Mouse (Mus musculus) left cerebral cortex, adult 18-20 months (tissue): ENCODE results near the gene Aif1. TPM values are rescaled to one million over a fixed set of nuclear protein-coding genes. Genes with fewer than 3 reads are reported as not detected.
A peak's percentile ranks its signal among the peaks of the same experiment; 100 is the strongest.

Source experiments
- DNase-seq, 2 experiments: peaks; one replicate each; pipeline ENCODE4 v3.0.0; 2021 to 2022; ENCODE audit warnings: low spot score in 2 of 2, mixed read lengths in 1 of 2
- total RNA-seq, 2 experiments: library from RNA; stranded (reverse); gene quantifications; 2 replicates each; pipeline ENCODE4 v1.2.3; 2021

The Aif1 gene
- total RNA-seq, 2 experiments from 2014 or later = 8.6 to 11.6 TPM

GRCm38 (mm10) chr17:35167794-35168193 is 8.1 kb downstream of the Aif1 start:
- DNase-seq = peak in 1 of 2 experiments; percentile 68

GRCm38 (mm10) chr17:35166352-35167035 is 9.4 kb downstream of the Aif1 start:
- peak; percentile 54 to 73 for DNase-seq

GRCm38 (mm10) chr17:35165451-35166155 is 10.3 kb downstream of the Aif1 start:
- no peak for DNase-seq

DNA sequence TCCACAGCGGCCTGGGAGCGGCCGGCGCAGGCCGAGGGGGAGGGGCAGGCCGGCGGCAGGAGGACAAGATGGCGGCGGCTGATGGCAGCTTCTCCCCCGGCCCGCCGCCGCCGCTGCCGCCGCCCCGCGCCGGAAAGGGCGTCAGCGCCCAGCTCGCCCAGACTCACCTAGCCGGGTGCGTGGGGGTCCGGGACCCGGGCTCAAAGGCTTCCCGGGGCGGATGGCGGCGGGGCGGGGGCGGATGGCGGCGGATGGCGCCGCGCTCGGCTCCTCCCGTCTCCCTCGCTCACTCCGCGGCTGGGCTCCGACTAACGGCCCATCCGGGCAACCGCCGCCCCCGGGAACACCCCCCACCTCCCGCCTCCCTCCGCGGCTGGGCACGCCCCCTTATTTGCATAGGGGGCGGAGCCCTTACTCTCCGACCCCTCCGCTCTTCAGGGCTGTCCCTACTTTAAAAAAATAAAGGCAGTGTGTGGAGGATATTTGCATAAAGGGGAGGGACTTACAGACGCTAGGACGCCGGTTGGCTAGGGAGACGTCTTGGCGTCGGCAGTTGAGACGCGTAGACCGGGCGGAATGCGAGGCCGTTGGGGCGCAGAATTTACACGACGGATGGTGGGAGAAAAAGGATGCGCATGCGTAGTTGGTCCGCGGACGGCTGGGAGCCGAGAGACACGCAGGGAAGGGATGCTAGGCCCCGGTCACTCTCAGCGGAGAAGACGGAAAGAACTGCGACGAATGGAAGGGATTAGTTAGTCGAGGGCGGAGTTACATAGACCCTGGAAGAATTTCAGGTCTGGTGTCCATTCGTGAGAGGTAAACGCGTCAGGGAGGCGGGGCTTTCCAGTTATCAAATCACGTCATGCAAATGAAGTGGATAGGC is 11.1 kb downstream of the Aif1 start, which contains the start of gene Prrc2a:
Gene Prrc2a (minus strand): TSS at position 330 of the 883 bp plus-strand sequence.
- DNase-seq = peak; percentile 98 to 99

- no peak for DNase-seq
Observed at GRCm38 (mm10) chr17:35164218-35164567, 11.7 kb downstream of the Aif1 start.

DNA sequence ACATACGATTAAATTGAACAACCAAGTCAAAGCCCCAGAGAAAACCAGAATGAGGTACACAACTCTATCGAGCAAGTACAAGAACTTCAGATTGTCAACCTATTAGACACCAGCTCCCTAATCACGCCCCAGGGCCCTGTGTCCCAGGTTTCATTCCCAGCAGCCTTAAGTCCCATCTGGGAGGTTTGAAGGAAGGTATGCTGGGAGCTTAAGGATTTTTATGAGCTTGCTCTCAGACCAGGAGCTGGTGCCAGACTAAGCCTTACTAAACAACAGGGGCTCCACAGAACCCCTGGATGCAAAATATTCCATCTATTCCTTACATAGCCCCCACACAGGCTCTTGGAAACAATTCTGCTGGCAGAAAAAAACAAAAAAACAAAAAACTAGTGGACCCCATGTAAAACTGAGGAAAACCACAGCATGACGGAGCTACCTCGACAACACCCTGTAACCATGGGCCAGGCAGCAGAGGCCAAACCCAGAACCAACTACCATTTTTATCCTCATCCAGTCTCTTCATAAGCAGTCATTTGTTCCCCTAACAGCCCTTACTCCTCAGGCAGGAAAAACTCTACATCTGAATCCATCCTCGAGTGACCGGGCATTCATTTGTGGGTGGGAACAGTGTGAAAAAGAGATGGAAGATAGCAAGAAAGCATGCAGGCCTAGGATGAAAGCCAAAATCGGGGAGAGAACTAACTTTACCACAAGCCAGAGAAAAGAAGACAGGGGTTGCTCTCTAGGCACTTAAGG is 12.4 kb downstream of the Aif1 start:
- peak in 1 of 2 experiments; percentile 42 for DNase-seq

DNA sequence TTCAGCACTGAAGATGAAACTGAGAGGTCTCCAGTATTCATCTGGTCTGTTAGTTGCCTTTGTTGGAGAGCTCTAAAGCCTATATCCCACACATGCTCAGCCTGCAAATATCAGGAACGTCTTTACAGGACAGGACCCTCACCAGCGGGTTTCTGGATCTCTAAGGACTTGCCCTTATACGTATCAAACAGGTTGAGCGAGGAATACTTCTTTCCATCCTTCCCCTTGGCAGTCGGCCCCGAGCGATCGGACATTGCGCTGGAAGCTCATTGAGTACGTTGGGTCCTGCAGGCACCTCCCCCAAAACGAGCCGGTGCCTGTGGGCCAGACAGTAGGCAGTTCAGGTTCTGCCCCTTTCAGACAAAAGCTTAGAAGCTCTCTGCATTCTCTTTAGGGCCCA is 13.1 kb downstream of the Aif1 start:
- no peak for DNase-seq

DNA sequence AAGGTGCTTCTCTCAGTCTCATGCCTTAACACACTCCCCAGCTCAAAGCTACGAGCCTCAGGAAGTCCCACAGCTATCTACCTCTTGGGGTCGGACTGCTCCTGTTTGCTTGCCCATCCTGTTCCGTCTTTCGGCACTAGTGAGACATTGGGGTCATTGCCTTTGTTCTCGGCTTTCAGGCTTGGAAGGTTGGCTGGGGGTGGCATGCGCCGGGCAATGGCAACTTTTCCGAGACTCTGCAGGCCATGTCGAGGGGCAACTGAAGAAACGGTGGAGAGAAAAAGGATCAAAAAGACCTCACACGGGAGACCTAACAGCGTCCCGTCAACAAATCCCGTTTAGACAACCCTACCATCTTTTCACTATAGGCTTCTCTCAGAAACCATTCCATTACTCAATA is 13.7 kb downstream of the Aif1 start:
- no peak for DNase-seq

- no peak for DNase-seq
Observed at GRCm38 (mm10) chr17:35161421-35161820, 14.4 kb downstream of the Aif1 start.

- no peak for DNase-seq
Observed at GRCm38 (mm10) chr17:35159638-35160037, 16.2 kb downstream of the Aif1 start.

- DNase-seq = no peak
Observed at GRCm38 (mm10) chr17:35158850-35159593, 16.8 kb downstream of the Aif1 start.

DNA sequence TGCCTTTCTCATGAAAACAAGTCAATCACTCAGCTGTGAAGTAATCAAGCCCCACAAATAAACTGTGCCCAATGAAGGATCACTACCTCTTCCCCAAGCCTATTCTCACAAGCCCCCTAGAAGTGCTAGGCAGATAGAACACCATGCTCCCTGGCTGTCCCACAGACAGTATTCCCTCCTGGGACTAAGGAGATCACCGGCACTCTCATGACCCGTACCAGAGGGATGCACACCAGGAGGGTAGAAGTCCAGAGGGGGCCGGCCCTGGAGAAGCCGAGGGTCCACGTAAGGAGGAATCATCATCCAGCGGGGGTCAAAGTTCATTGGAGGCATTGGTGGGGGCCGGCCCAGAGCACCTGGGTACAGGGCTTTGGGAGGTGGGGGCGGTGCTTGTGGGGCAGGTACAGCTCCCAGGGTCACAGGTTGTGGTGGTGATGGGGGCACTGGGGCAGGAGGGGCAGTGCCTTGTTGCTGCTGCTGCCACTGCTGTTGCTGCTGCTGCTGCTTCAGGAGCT is 18.1 kb downstream of the Aif1 start:
- no peak for DNase-seq

DNA sequence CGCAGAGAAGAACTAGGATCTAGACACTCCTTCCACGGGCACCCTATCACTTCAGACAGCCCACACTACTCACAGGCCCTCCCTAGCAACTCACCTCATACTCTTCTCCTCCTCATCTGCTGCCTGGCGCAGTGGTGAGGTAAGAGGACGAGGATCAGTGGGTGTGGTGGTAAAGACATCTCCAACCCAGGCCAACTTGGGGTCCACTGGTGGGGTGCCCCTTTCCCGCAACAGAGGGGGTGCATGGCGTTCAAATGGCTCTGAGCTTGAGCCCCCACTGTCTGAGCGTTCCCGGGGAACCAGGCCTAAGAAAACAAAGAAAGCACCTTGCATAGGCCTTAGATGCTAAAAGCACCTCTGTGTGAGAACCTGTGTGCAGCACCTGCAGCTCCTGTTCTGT is 18.6 kb downstream of the Aif1 start:
- DNase-seq = no peak

DNA sequence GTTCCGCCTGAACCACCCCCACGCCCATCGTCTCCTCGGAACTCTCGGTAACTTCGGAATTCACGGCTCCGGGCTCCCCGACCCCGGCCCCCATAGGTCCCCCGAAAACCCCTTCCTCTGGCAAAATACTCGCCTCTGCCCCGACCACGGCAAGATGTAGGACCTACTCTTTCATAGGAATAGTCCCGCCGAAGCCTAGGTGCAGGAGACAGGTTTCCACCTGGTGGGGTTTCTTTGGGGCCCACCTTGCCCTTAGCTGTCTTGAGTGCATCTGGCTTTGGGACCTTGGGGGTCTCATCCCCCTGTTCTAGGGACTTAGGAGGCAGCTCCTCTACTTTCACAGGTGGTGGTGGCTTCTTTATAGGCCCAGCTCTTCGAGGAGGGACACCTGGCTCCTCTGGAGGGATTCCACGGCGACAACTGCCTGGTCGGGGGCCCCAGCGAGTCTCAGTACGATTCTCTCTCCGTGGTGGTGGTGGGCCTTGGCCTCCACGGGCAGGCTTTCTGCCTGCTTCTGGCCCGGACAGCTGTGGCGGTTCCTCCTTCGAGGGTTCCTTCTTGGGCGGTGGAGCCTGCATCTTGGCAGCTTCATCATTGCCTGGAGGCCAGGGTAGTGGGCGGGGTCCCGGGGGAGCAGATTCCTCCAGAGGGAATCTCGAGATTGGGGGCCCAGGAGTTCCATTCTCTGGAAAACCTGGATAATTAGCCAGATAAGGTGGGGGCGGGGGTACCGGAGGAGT is 19.2 kb downstream of the Aif1 start:
- DNase-seq = no peak

GRCm38 (mm10) chr17:35155451-35155850 is 20.4 kb downstream of the Aif1 start:
- no peak for DNase-seq

- DNase-seq = no peak
Observed at GRCm38 (mm10) chr17:35154616-35155015, 21.3 kb downstream of the Aif1 start.

GRCm38 (mm10) chr17:35153931-35154330 is 21.9 kb downstream of the Aif1 start:
- no peak for DNase-seq

GRCm38 (mm10) chr17:35153077-35153476 is 22.8 kb downstream of the Aif1 start:
- DNase-seq = no peak

DNA sequence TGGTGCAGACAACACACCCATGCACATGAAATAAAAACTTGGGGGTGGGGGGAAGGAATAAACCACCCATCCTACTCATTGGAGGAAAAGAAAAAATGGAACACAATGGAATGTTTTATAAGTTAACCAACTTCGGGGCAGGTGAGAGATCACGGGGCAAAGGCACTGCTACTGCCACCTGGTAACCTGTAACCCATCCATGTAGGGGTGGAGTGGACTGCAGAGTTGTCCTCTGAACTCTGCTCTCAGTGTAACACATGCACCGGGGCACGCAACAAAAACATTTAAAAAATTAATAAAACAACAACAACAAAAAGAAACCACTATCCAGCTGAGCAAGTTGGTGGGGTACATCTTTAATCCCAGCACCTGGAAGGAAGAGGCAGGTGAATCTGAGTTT is 23.7 kb downstream of the Aif1 start:
- DNase-seq = no peak
